Mouse (Mus musculus): ENCODE measurements around the gene Pfkfb4. TPM values are rescaled to one million over a fixed set of nuclear protein-coding genes. Genes with fewer than 3 reads are reported as not detected.

Gene Pfkfb4
- polyA plus RNA-seq, 1 experiment, result 10.6 TPM

DNA sequence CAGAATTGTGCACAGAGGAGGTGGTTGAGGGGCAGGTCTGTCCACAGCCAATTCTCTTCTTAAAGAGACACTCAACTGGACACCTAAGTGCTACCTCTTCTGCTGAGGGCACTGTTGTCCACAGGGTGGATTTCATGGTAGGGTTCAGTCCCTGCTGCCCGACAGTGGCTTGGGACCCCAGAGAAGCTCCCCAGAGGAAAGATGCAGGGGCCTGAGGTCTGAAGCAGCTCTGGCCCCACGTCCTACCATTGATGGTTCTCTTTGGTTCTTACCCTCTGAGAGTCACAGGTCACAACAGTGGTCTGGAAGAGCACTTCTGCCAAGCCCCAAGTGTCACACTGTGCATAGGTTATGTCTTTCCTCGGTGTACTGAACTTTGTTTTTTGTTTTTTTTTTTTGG is 61.8 kb downstream of the Pfkfb4 start:
- Histone ChIP-seq H3K4me1 (ENCODE audit: control insufficient read depth, insufficient read depth, low read length) (0 out of 2 replicates have a peak, but pooled peaks cover 3% of the 10 kb centered on the region), H3K36me3 (ENCODE audit: control insufficient read depth, insufficient read depth, low read length) (no peaks in the 10 kb centered on the region), H3K27me3 (replicated peaks; ENCODE audit: control insufficient read depth, insufficient read depth, low read length) (no peaks in the 10 kb centered on the region), H3K4me3 (ENCODE audit: insufficient read depth, low read depth, low read length) (no peak overlapping the region), H3K27ac (ENCODE audit: insufficient read depth, low read depth, low read length) (no peak overlapping the region)
- TF ChIP-seq CTCF (conservative IDR thresholded peaks at IDR 0.05; ENCODE audit: insufficient read depth, insufficient read length, low read depth, low read length) (no peak), POLR2A (IDR thresholded peaks at IDR 0.05; ENCODE audit: low read depth, low read length) (no peak)
- WGBS, result 78% methylated on average over 3 of the region's 3 CpGs
- no peak for DNase-seq

DNA sequence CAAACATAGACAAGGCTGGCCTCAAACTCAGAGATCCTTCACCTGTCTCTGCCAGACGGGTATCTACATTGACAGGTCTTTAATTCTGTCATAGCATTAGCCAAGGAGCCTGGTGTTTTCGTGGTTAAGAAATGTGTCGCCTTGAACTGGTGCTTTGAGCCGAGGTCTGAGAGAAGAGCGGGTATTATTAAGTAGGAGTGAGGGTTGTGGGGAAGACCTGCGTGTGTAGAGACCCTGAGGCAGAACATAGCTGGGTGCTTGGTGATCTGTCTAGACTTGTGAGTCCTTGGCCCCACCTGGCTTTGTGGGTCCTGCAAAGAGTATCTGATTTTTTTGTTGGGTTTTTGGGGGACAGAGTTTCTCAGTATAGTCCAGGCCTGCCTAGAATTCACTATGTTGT is 62.3 kb downstream of the Pfkfb4 start:
- H3K27ac ChIP-seq (ENCODE audit: insufficient read depth, low read depth, low read length), result no peak overlapping the region
- H3K27me3 ChIP-seq (replicated peaks; ENCODE audit: control insufficient read depth, insufficient read depth, low read length), result no peaks in the 10 kb centered on the region
- H3K4me3 ChIP-seq (ENCODE audit: insufficient read depth, low read depth, low read length), result no peak overlapping the region
- TF ChIP-seq CTCF (conservative IDR thresholded peaks at IDR 0.05; ENCODE audit: insufficient read depth, insufficient read length, low read depth, low read length) (no peak), POLR2A (IDR thresholded peaks at IDR 0.05; ENCODE audit: low read depth, low read length) (no peak)
- DNase-seq, result no peak
- H3K36me3 ChIP-seq (ENCODE audit: control insufficient read depth, insufficient read depth, low read length), result no peaks in the 10 kb centered on the region
- 70% methylated on average over 6 of the region's 6 CpGs for WGBS
- peaks cover 6% of the 10 kb centered on the region; the same call in 1 of the 2 replicates for H3K4me1 ChIP-seq (ENCODE audit: control insufficient read depth, insufficient read depth, low read length)

DNA sequence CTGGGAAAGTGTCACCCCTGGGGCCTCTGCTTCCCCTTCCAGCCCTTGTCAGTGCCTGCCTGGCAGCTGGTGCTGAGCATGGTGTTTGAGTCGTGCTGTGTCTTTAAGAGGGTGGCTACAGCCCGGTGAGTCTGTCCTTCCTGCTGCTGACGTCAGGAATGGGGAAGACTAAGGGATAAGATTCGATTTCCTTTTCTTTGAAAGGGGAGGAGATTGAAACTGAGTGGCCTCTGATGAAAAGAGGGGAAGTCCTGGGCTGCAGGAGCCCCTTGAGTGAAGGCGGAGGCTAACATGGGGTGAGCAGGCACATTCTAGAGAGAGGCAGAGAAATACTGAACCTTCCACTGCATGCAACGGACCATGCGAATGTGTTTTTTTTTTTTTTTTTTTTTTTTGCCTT is 63.1 kb downstream of the Pfkfb4 start:
- Histone ChIP-seq H3K4me1 (ENCODE audit: control insufficient read depth, insufficient read depth, low read length) (peaks cover 7% of the 10 kb centered on the region; the same call in 1 of the 2 replicates), H3K36me3 (ENCODE audit: control insufficient read depth, insufficient read depth, low read length) (no peaks in the 10 kb centered on the region), H3K4me3 (ENCODE audit: insufficient read depth, low read depth, low read length) (peak overlapping the region; percentile 37), H3K27me3 (replicated peaks; ENCODE audit: control insufficient read depth, insufficient read depth, low read length) (no peaks in the 10 kb centered on the region), H3K27ac (ENCODE audit: insufficient read depth, low read depth, low read length) (peak overlapping the region; percentile 14)
- 3% methylated on average over 7 of the region's 7 CpGs for WGBS
- peak; percentile 88 for DNase-seq
- no peak for TF ChIP-seq CTCF (conservative IDR thresholded peaks at IDR 0.05; ENCODE audit: insufficient read depth, insufficient read length, low read depth, low read length)
- no peak for TF ChIP-seq POLR2A (IDR thresholded peaks at IDR 0.05; ENCODE audit: low read depth, low read length)

DNA sequence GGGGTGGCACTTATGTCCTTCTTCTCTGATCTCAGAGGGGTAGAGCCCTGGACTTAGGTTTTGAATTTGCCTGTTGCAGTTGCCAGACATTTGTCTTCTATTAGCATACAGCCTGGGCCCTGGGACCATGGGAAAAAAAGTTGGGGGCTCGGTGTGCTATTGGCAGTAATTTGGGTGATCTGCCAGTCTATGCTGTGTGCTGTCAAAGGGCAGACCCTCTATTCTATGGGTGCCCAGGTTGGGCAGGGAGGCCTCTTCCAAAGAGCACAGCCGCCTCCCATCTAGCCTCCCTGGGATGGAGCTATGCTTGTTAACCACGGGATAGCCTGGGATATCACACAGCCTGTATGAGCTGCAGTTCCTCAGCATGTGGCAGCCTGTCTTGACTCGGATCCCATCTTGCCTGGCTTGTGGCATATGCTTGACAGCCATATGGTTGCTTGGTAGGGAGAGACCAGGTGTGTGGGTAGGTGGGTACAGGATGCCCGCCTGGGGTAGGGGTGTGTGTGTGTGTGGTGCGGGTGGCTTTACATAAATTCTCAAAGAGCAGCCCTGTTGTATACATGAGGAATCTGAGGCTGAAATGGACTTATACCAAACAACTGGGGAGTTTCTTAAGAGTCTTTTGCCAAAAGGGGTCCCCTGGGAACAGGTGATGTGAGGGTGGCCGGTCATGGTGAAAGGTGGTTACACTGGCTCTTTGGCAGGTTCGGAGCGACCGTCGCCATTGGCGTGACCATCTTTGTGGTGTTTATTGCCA is 63.9 kb downstream of the Pfkfb4 start:
- no peaks in the 10 kb centered on the region for H3K27me3 ChIP-seq (replicated peaks; ENCODE audit: control insufficient read depth, insufficient read depth, low read length)
- peaks cover 7% of the 10 kb centered on the region; the same call in 1 of the 2 replicates for H3K4me1 ChIP-seq (ENCODE audit: control insufficient read depth, insufficient read depth, low read length)
- TF ChIP-seq POLR2A (IDR thresholded peaks at IDR 0.05; ENCODE audit: low read depth, low read length) (no peak), CTCF (conservative IDR thresholded peaks at IDR 0.05; ENCODE audit: insufficient read depth, insufficient read length, low read depth, low read length) (no peak)
- H3K27ac ChIP-seq (ENCODE audit: insufficient read depth, low read depth, low read length), result peak overlapping the region; percentile 14
- whole genome bisulfite sequencing, result 92% methylated on average over 12 of the region's 12 CpGs
- no peaks in the 10 kb centered on the region for H3K36me3 ChIP-seq (ENCODE audit: control insufficient read depth, insufficient read depth, low read length)
- no peak for DNase-seq
- peak overlapping the region; percentile 37 for H3K4me3 ChIP-seq (ENCODE audit: insufficient read depth, low read depth, low read length)

DNA sequence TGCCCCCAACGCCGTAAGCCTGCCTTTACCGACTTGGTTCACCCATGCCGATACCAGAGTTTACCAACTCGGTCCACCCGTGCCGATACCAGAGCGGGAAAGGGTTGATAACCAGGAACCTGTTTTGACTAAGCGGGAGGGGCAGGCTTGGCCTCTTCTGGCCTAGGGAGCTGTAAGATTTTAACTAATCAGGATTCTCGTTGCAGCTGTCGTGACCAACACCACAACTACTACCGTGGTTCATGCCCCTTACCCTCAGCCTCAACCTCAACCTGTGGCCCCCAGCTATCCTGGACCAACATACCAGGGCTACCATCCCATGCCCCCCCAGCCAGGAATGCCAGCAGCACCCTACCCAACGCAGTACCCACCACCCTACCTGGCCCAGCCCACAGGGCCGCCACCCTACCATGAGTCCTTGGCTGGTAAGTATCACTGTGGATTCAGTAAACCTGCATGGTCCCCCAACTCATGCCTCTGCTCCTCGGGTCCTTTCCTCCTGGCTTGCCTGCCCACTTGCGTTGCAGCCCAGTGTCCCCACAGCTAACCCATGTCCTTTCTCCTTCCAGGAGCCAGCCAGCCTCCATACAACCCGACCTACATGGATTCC is 64.6 kb downstream of the Pfkfb4 start:
- Histone ChIP-seq H3K27ac (ENCODE audit: insufficient read depth, low read depth, low read length) (no peak overlapping the region), H3K36me3 (ENCODE audit: control insufficient read depth, insufficient read depth, low read length) (no peaks in the 10 kb centered on the region), H3K27me3 (replicated peaks; ENCODE audit: control insufficient read depth, insufficient read depth, low read length) (no peaks in the 10 kb centered on the region), H3K4me1 (ENCODE audit: control insufficient read depth, insufficient read depth, low read length) (peaks cover 7% of the 10 kb centered on the region; the same call in 1 of the 2 replicates), H3K4me3 (ENCODE audit: insufficient read depth, low read depth, low read length) (no peak overlapping the region)
- TF ChIP-seq POLR2A (IDR thresholded peaks at IDR 0.05; ENCODE audit: low read depth, low read length), result no peak
- TF ChIP-seq CTCF (conservative IDR thresholded peaks at IDR 0.05; ENCODE audit: insufficient read depth, insufficient read length, low read depth, low read length), result no peak
- DNase-seq, result no peak
- WGBS, result 92% methylated on average over 17 of the region's 17 CpGs

DNA sequence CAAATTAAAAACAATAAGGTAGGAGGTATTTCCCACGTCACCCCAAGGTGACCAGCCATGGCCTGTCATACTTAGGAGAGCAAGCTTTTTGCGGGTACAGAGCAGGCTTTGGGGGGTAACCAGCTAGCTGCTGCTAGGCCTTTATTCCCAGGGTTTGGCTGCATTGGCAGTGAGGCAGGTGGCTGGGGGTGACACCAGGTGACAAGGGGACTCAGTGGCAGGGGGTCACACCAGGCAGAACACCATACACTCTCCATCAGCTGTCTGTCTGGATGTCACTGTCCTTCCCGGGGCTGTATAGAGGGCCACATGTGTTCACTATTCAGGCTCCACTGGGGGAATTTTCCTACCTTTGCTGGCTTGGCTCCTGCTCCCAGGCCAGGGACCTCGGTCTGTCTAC is 65.3 kb downstream of the Pfkfb4 start:
- no peaks in the 10 kb centered on the region for H3K36me3 ChIP-seq (ENCODE audit: control insufficient read depth, insufficient read depth, low read length)
- TF ChIP-seq CTCF (conservative IDR thresholded peaks at IDR 0.05; ENCODE audit: insufficient read depth, insufficient read length, low read depth, low read length) (no peak), POLR2A (IDR thresholded peaks at IDR 0.05; ENCODE audit: low read depth, low read length) (no peak)
- H3K4me1 ChIP-seq (ENCODE audit: control insufficient read depth, insufficient read depth, low read length), result peaks cover 7% of the 10 kb centered on the region; the same call in 1 of the 2 replicates
- no peaks in the 10 kb centered on the region for H3K27me3 ChIP-seq (replicated peaks; ENCODE audit: control insufficient read depth, insufficient read depth, low read length)
- no peak overlapping the region for H3K4me3 ChIP-seq (ENCODE audit: insufficient read depth, low read depth, low read length)
- H3K27ac ChIP-seq (ENCODE audit: insufficient read depth, low read depth, low read length), result no peak overlapping the region
- WGBS, result 87% methylated on average over 4 of the region's 4 CpGs
- DNase-seq, result no peak

DNA sequence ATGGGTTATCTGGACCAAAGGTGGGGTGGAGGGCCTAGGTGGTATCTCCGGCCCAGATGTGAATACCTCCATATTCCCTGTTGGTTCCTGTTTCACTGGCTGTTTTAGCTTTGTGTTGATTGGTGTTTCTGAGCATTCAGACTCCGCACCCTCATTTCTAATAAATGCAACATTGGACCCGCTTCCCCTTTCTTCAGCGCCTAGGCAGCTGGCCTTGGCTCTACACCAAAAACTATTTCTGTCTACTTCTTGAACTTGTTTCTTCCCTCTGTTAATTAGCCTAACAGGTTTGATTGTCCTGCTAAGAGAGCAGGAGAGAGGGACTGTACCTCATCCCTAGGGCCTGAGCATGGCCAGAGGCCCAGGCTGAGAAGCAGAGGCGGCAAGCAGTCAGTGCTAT is 66.0 kb downstream of the Pfkfb4 start:
- WGBS, result 82% methylated on average over 5 of the region's 5 CpGs
- no peak for TF ChIP-seq POLR2A (IDR thresholded peaks at IDR 0.05; ENCODE audit: low read depth, low read length)
- TF ChIP-seq CTCF (conservative IDR thresholded peaks at IDR 0.05; ENCODE audit: insufficient read depth, insufficient read length, low read depth, low read length), result no peak
- DNase-seq, result no peak
- peaks cover 7% of the 10 kb centered on the region; the same call in 1 of the 2 replicates for H3K4me1 ChIP-seq (ENCODE audit: control insufficient read depth, insufficient read depth, low read length)
- H3K27ac ChIP-seq (ENCODE audit: insufficient read depth, low read depth, low read length), result no peak overlapping the region
- H3K4me3 ChIP-seq (ENCODE audit: insufficient read depth, low read depth, low read length), result peak overlapping the region; percentile 1; the same call in 1 of the 2 replicates
- no peaks in the 10 kb centered on the region for H3K27me3 ChIP-seq (replicated peaks; ENCODE audit: control insufficient read depth, insufficient read depth, low read length)
- no peaks in the 10 kb centered on the region for H3K36me3 ChIP-seq (ENCODE audit: control insufficient read depth, insufficient read depth, low read length)
